In genomic region chr4:55843727-55844401, GRCm38 (mm10) we compare ENCODE assay signal across 10 mouse cellular contexts.
DNase-seq lines count a peak whose midpoint lies in the region; ATAC-seq and TF ChIP-seq lines count a peak whose summit lies in the region.
"Had no signal": no experiment of that assay in that cellular context is flagged by ENCODE, and none has a peak within 500 bp of the region (broad histone marks: within the 10 kb centered on the region; RNA-seq: fewer than 3 reads in every experiment).

No protein-coding gene starts in this region.

- no peak overlapping the region for H3K9ac ChIP-seq in lung, embryonic 14.5 days
- H3K9ac ChIP-seq in limb, embryonic 13.5 days: no peak overlapping the region
- no peak overlapping the region for H3K9ac ChIP-seq in stomach, embryonic 16.5 days (ENCODE audit: low read length)
- H3K9ac ChIP-seq: liver, embryonic 13.5 days had no signal

- 29% methylated on average over 12 of the region's 12 CpGs for WGBS in lung, embryonic 14.5 days
- WGBS in lung, adult 2 months: 61% methylated on average over 12 of the region's 12 CpGs
- 23% methylated on average over 12 of the region's 12 CpGs for WGBS in limb, embryonic 13.5 days
- WGBS in stomach, embryonic 16.5 days: 30% methylated on average over 12 of the region's 12 CpGs
- 79% methylated on average over 12 of the region's 12 CpGs for WGBS in forebrain, embryonic 10.5 days

- no peaks in the 10 kb centered on the region for H3K27me3 ChIP-seq in lung, embryonic 14.5 days (ENCODE audit: insufficient read depth, low read length)
- H3K27me3 ChIP-seq in limb, embryonic 13.5 days: no peaks in the 10 kb centered on the region
- H3K27me3 ChIP-seq in stomach, embryonic 16.5 days (ENCODE audit: control insufficient read depth, insufficient read depth, low read length): no peaks in the 10 kb centered on the region
- H3K27me3 ChIP-seq in forebrain, embryonic 10.5 days (ENCODE audit: poor library complexity, severe bottlenecking): no peaks in the 10 kb centered on the region
- H3K27me3 ChIP-seq: liver, embryonic 13.5 days had no signal

- H3K9me3 ChIP-seq in lung, embryonic 14.5 days (ENCODE audit: low read depth, low read length): no peaks in the 10 kb centered on the region
- no peaks in the 10 kb centered on the region for H3K9me3 ChIP-seq in limb, embryonic 13.5 days
- H3K9me3 ChIP-seq in stomach, embryonic 16.5 days (replicated peaks; ENCODE audit: control insufficient read depth, low read length): no peaks in the 10 kb centered on the region
- no peaks in the 10 kb centered on the region for H3K9me3 ChIP-seq in forebrain, embryonic 10.5 days
- H3K9me3 ChIP-seq: liver, embryonic 13.5 days had no signal

- no peak overlapping the region for H3K4me2 ChIP-seq in lung, embryonic 14.5 days
- H3K4me2 ChIP-seq in limb, embryonic 13.5 days (replicated peaks): 0 out of 2 replicates have a peak overlapping the region, but pooled peaks have one; percentile 11
- no peak overlapping the region for H3K4me2 ChIP-seq in stomach, embryonic 16.5 days (ENCODE audit: low read depth, low read length)
- H3K4me2 ChIP-seq: liver, embryonic 13.5 days had no signal

- H3K4me1 ChIP-seq in lung, embryonic 14.5 days (ENCODE audit: insufficient read depth): no peaks in the 10 kb centered on the region
- H3K4me1 ChIP-seq in lung, adult 2 months (ENCODE audit: control insufficient read depth, insufficient read depth, low read length): no peaks in the 10 kb centered on the region
- peaks cover 24% of the 10 kb centered on the region for H3K4me1 ChIP-seq in limb, embryonic 13.5 days
- H3K4me1 ChIP-seq in stomach, embryonic 16.5 days (ENCODE audit: control insufficient read depth, insufficient read depth, low read length): peaks cover 15% of the 10 kb centered on the region
- no peaks in the 10 kb centered on the region for H3K4me1 ChIP-seq in forebrain, embryonic 10.5 days
- H3K4me1 ChIP-seq: liver, embryonic 13.5 days had no signal

- no peak overlapping the region for H3K4me3 ChIP-seq in lung, embryonic 14.5 days (ENCODE audit: low read depth, low read length)
- H3K4me3 ChIP-seq in lung, adult 2 months (replicated peaks; ENCODE audit: extremely low read depth, low read depth, low read length): no peak overlapping the region
- H3K4me3 ChIP-seq in limb, embryonic 13.5 days: no peak overlapping the region
- H3K4me3 ChIP-seq in stomach, embryonic 16.5 days (replicated peaks; ENCODE audit: low read length): no peak overlapping the region
- H3K4me3 ChIP-seq in forebrain, embryonic 10.5 days: no peak overlapping the region
- H3K4me3 ChIP-seq: liver, embryonic 13.5 days had no signal

- H3K27ac ChIP-seq in lung, embryonic 14.5 days (ENCODE audit: low read depth): no peak overlapping the region
- peak overlapping the region; percentile 69; the same call in 1 of the 2 replicates for H3K27ac ChIP-seq in limb, embryonic 13.5 days
- H3K27ac ChIP-seq in stomach, embryonic 16.5 days (ENCODE audit: low read length): peak overlapping the region; percentile 66
- no peak overlapping the region for H3K27ac ChIP-seq in forebrain, embryonic 10.5 days
- H3K27ac ChIP-seq: liver, embryonic 13.5 days had no signal

- TF ChIP-seq POLR2A in lung, adult 2 months (IDR thresholded peaks at IDR 0.05; ENCODE audit: borderline replicate concordance, extremely low read depth, low read depth, low read length): no peak

- peak; percentile 94 for ATAC-seq in lung, embryonic 14.5 days (ENCODE audit: insufficient read depth)
- ATAC-seq in limb, embryonic 13.5 days (ENCODE audit: low FRiP score, low read depth): peak; percentile 63; the same call in 1 of the 2 replicates
- ATAC-seq in stomach, embryonic 16.5 days (ENCODE audit: insufficient read depth, low FRiP score): peak; percentile 89

- H3K36me3 ChIP-seq in lung, embryonic 14.5 days (ENCODE audit: insufficient read depth): no peaks in the 10 kb centered on the region
- H3K36me3 ChIP-seq in limb, embryonic 13.5 days: no peaks in the 10 kb centered on the region
- H3K36me3 ChIP-seq in stomach, embryonic 16.5 days (ENCODE audit: control insufficient read depth, insufficient read depth, low read length): no peaks in the 10 kb centered on the region
- no peaks in the 10 kb centered on the region for H3K36me3 ChIP-seq in forebrain, embryonic 10.5 days (replicated peaks)
- H3K36me3 ChIP-seq: liver, embryonic 13.5 days had no signal

- no peak for TF ChIP-seq CTCF in lung, embryonic 14.5 days (IDR thresholded peaks at IDR 0.05; ENCODE audit: low read depth)
- no peak for TF ChIP-seq CTCF in lung, adult 2 months (IDR thresholded peaks at IDR 0.05; ENCODE audit: insufficient read depth, low read length)

- peak; percentile 9 to 28 for DNase-seq in cerebellum, postnatal 14 days
- no peak for DNase-seq in cerebellum, postnatal 25 days
- DNase-seq in lung, embryonic 14.5 days: peak; percentile 86
- DNase-seq in lung, adult 2 months: no peak
- DNase-seq in ovary, postnatal 36 days (ENCODE audit: low spot score): no peak
- DNase-seq in forebrain, embryonic 10.5 days (ENCODE audit: extremely low spot score, low spot score): no peak
- DNase-seq: cerebellum, adult 11-12 months; liver, embryonic 13.5 days had no signal

Comparison
In these comparisons a context has a peak if more than half of its experiments do, and no peak if none do; other contexts are left out.
1. DNase-seq: peak in cerebellum, postnatal 14 days (2 of 2) and lung, embryonic 14.5 days (single experiment); none in cerebellum, postnatal 25 days (0 of 2), lung, adult 2 months (single experiment), ovary, postnatal 36 days (single experiment) and forebrain, embryonic 10.5 days (single experiment).
2. H3K27ac ChIP-seq: peak in limb, embryonic 13.5 days (single experiment) and stomach, embryonic 16.5 days (single experiment); none in lung, embryonic 14.5 days (single experiment) and forebrain, embryonic 10.5 days (single experiment).
3. Peak in every context shown above with its lines, with median percentiles within 50 percentile points of each other: ATAC-seq.